Mouse (Mus musculus): ENCODE data around the gene Crispld2.

Crispld2 gene

GRCm38 (mm10) chr8:120001712-120002111 lies 9.5 kb downstream of the Crispld2 start:
- DNase-seq: peak; percentile 60

- DNase-seq: no peak
Measured at GRCm38 (mm10) chr8:120002348-120002747, 10.1 kb downstream of the Crispld2 start.

GRCm38 (mm10) chr8:120004154-120004702 lies 12.0 kb downstream of the Crispld2 start:
- DNase-seq: peak; percentile 72

- DNase-seq: peak; percentile 45
Measured at GRCm38 (mm10) chr8:120004705-120005381, 12.6 kb downstream of the Crispld2 start.

- DNase-seq: peak; percentile 59
Measured at GRCm38 (mm10) chr8:120006645-120007160, 14.5 kb downstream of the Crispld2 start.

GRCm38 (mm10) chr8:120007178-120007577 lies 14.9 kb downstream of the Crispld2 start:
- DNase-seq: no peak

- DNase-seq: no peak
Measured at GRCm38 (mm10) chr8:120009284-120009683, 17.0 kb downstream of the Crispld2 start.

GRCm38 (mm10) chr8:120012491-120012890 lies 20.3 kb downstream of the Crispld2 start:
- DNase-seq: no peak

- peak; percentile 52 for DNase-seq
Measured at GRCm38 (mm10) chr8:120012927-120013326, 20.7 kb downstream of the Crispld2 start.

GRCm38 (mm10) chr8:120014267-120015023 lies 22.2 kb downstream of the Crispld2 start:
- DNase-seq: no peak

GRCm38 (mm10) chr8:120015916-120016315 lies 23.7 kb downstream of the Crispld2 start:
- DNase-seq: no peak

GRCm38 (mm10) chr8:120016424-120016823 lies 24.2 kb downstream of the Crispld2 start:
- no peak for DNase-seq

- no peak for DNase-seq
Measured at GRCm38 (mm10) chr8:120017349-120017748, 25.1 kb downstream of the Crispld2 start.

- no peak for DNase-seq
Measured at GRCm38 (mm10) chr8:120017786-120018185, 25.5 kb downstream of the Crispld2 start.

GRCm38 (mm10) chr8:120018379-120018778 lies 26.1 kb downstream of the Crispld2 start:
- no peak for DNase-seq

GRCm38 (mm10) chr8:120019297-120019696 lies 27.1 kb downstream of the Crispld2 start:
- no peak for DNase-seq

GRCm38 (mm10) chr8:120020298-120020697 lies 28.1 kb downstream of the Crispld2 start:
- no peak for DNase-seq

- DNase-seq: no peak
Measured at GRCm38 (mm10) chr8:120026199-120026598, 34.0 kb downstream of the Crispld2 start.

- DNase-seq: no peak
Measured at GRCm38 (mm10) chr8:120026991-120027390, 34.8 kb downstream of the Crispld2 start.

GRCm38 (mm10) chr8:120030447-120030846 lies 38.2 kb downstream of the Crispld2 start:
- no peak for DNase-seq

GRCm38 (mm10) chr8:120032549-120033208 lies 40.4 kb downstream of the Crispld2 start:
- no peak for DNase-seq

GRCm38 (mm10) chr8:120034471-120034870 lies 42.2 kb downstream of the Crispld2 start:
- peak; percentile 54 for DNase-seq

GRCm38 (mm10) chr8:120036111-120036510 lies 43.9 kb downstream of the Crispld2 start:
- DNase-seq: peak; percentile 48

Data from embryo, embryonic 11 days (tissue).